Mouse (Mus musculus) midbrain, embryonic 11.5 days (tissue): ENCODE results near the gene Arhgef39. TPM values are rescaled to one million over a fixed set of nuclear protein-coding genes. Genes with fewer than 3 reads are reported as not detected.
A peak's percentile ranks its signal among the peaks of the same experiment; 100 is the strongest.

ENCODE experiments used
- ATAC-seq: fragments of 200-750 bp; cut with Nextera tagmentation; 2 replicates; pipeline ENCODE4 v1.8.0; 2017; ENCODE audit warnings: moderate TSS enrichment, moderate library complexity; ENCODE audit not compliant: low FRiP score
- DNase-seq: peaks from one replicate; pipeline ENCODE4 v3.0.0; 2015; ENCODE audit warnings: low spot score; ENCODE audit errors: missing footprints
- H3K27ac ChIP-seq: fragments of 300-500 bp; sonication (generic); 2 replicates; pipeline ENCODE4 v1.5.1; 2014; ENCODE audit warnings: low read depth, low read length
- H3K27me3 ChIP-seq: fragments of 300-500 bp; sonication (generic); 2 replicates; pipeline ENCODE4 v1.6.1; 2014; ENCODE audit warnings: mild to moderate bottlenecking, low read length, moderate library complexity, mixed read lengths; ENCODE audit not compliant: control insufficient read depth, insufficient read depth
- H3K36me3 ChIP-seq: fragments of 300-500 bp; sonication (generic); 2 replicates; pipeline ENCODE4 v1.6.1; 2014; ENCODE audit warnings: mild to moderate bottlenecking, low read length, moderate library complexity, mixed read lengths; ENCODE audit not compliant: control insufficient read depth, insufficient read depth
- H3K4me1 ChIP-seq: fragments of 300-500 bp; sonication (generic); 2 replicates; pipeline ENCODE4 v1.6.1; 2014; ENCODE audit warnings: low read length; ENCODE audit not compliant: control insufficient read depth, insufficient read depth
- H3K4me2 ChIP-seq: fragments of 300-500 bp; sonication (generic); 2 replicates; pipeline ENCODE4 v1.6.1; 2014; ENCODE audit warnings: mild to moderate bottlenecking, moderate library complexity
- H3K4me3 ChIP-seq: fragments of 300-500 bp; sonication (generic); 2 replicates; pipeline ENCODE4 v1.5.1; 2014; ENCODE audit warnings: low read depth, low read length
- H3K9ac ChIP-seq: fragments of 300-500 bp; sonication (generic); 2 replicates; pipeline ENCODE4 v1.6.1; 2014; ENCODE audit warnings: low read length
- H3K9me3 ChIP-seq: fragments of 300-500 bp; sonication (generic); 2 replicates; pipeline ENCODE4 v1.6.1; 2016; ENCODE audit warnings: low read length; ENCODE audit not compliant: control insufficient read depth
- WGBS: fragments of 180-500 bp; shearing (Covaris S2); extraction: QIAGEN DNeasy Blood & Tissue Kit; methylation state at CpG from one replicate; pipeline ENCODE4 v1.1.7; 2014; 5-methylcytosine and 5-hydroxymethylcytosine counted together
- polyA plus RNA-seq: library from polyadenylated mRNA; unstranded; fragments of >200 nt; fragmentation: Nextera tagmentation; extraction: Ambion mirVana; gene quantifications from 2 replicates; pipeline ENCODE4 v1.2.1, GENCODE M21; 2014

Gene Arhgef39
- polyA plus RNA-seq, 1 experiment from 2014 or later = 40.2 TPM

DNA sequence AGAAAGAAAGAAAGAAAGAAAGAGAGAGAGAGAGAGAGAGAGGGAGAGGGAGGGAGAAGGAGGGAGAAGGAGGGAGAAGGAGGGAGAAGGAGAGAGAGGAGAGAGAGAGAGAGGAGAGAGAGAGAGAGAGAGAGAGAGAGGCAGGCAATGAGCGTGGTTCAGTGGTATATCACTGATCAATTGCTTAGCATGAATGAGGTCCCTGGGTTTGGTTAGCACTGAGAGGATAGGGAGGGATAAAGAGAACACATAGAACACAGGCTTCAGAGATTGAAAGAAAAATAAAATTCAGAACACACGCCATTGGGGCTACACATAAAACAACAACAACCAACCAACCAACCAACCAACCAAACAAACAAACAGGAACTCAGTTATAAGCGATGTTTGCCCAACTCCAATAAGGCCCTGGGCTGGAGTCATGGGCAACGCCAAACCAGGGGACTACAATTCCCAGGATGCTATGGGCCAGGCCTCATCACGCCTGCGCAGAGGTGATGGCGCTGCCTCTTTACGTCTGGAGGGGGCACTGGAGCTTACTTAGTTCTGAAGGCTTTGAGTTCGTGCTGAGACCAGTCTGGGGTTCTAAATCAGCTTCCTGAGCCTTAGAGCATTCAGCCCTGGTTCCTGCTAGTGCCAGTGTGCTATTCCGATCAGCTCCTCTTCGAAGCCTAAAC, 21.5 kb downstream of the Arhgef39 start:
- Histone ChIP-seq H3K27ac (no peak overlapping the region), H3K4me1 (no peaks in the 10 kb centered on the region), H3K9me3 (no peaks in the 10 kb centered on the region), H3K4me3 (peak overlapping the region; percentile 21), H3K27me3 (no peaks in the 10 kb centered on the region), H3K4me2 (peak overlapping the region; percentile 33), H3K36me3 (no peaks in the 10 kb centered on the region), H3K9ac (peak overlapping the region; percentile 9; the same call in 1 of the 2 replicates)
- ATAC-seq (peak; percentile 96), DNase-seq (peak; percentile 96)
- 13% methylated on average over 11 of the region's 11 CpGs for WGBS

DNA sequence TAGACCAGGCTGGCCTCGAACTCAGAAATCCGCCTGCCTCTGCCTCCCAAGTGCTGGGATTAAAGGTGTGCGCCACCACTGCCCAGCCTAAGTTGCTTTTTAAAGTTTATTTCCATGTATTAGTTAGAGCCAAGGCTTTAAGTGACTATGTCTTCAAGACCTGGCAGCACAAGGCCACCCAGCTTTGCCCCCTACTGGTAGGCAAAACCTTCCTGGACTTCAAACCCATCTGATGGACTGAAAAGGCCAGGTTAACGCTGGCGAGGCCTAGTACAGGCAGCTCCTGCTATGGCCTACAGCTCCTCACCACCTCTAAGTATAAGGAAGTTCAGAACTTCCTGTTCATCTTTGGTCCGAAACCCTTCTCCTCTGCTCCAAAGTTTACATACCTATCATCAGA, 22.9 kb downstream of the Arhgef39 start:
- no peak overlapping the region for H3K4me2 ChIP-seq
- H3K9ac ChIP-seq = no peak overlapping the region
- DNase-seq (no peak), ATAC-seq (no peak)
- H3K9me3 ChIP-seq = no peaks in the 10 kb centered on the region
- no peaks in the 10 kb centered on the region for H3K27me3 ChIP-seq
- H3K27ac ChIP-seq = no peak overlapping the region
- H3K4me1 ChIP-seq = no peaks in the 10 kb centered on the region
- no peak overlapping the region for H3K4me3 ChIP-seq
- WGBS = 80% methylated on average over 6 of the region's 6 CpGs
- no peaks in the 10 kb centered on the region for H3K36me3 ChIP-seq

DNA sequence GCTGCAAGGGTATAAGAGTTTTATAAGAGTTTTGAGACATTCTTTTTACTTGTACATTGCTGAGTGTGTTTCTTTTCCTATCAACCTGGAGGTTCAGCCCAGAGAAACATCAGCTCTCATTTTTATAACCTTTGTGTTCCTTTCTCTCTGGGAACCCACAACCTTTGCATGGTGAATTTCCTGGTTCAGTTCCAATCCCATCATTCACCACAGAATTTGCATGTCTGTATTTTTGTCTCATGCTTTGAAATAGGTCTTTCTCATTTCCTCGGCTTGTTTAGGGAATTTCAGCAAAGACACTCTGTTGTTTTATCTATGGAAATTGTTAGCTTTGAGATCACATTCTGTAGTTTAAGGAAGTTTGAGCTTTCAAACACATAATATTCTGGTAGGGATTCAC, 25.9 kb downstream of the Arhgef39 start:
- no peak overlapping the region for H3K4me2 ChIP-seq
- no peaks in the 10 kb centered on the region for H3K27me3 ChIP-seq
- H3K9me3 ChIP-seq = no peaks in the 10 kb centered on the region
- no peak for ATAC-seq
- no peaks in the 10 kb centered on the region for H3K4me1 ChIP-seq
- no peak overlapping the region for H3K4me3 ChIP-seq
- DNase-seq = no peak
- H3K36me3 ChIP-seq = no peaks in the 10 kb centered on the region
- WGBS = 90% methylated on average over 1 of the region's 1 CpGs
- H3K27ac ChIP-seq = no peak overlapping the region
- H3K9ac ChIP-seq = no peak overlapping the region

DNA sequence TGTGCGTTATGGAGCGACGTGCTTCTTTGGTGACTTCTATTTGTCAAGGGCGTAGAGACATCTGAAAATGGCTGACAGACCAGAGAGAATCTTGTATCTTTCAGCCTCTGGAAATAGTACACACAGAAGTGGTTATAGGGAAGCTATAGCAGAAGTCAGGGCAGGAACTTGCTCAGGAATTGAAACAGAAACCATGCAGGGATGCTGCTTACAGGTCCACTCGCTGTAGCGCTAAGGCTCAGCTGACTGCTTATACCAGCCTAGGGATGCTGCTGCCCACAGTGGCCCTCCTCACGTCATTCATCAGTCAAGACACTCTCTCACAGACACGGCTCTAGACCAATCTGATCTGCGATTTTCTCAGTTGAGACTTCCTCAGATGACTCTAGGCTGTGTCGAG, 29.2 kb downstream of the Arhgef39 start:
- Histone ChIP-seq H3K4me3 (no peak overlapping the region), H3K4me1 (no peaks in the 10 kb centered on the region), H3K9ac (no peak overlapping the region), H3K9me3 (no peaks in the 10 kb centered on the region), H3K27ac (no peak overlapping the region), H3K4me2 (no peak overlapping the region), H3K27me3 (no peaks in the 10 kb centered on the region), H3K36me3 (no peaks in the 10 kb centered on the region)
- no peak for ATAC-seq
- no peak for DNase-seq
- whole genome bisulfite sequencing = 93% methylated on average over 10 of the region's 10 CpGs

DNA sequence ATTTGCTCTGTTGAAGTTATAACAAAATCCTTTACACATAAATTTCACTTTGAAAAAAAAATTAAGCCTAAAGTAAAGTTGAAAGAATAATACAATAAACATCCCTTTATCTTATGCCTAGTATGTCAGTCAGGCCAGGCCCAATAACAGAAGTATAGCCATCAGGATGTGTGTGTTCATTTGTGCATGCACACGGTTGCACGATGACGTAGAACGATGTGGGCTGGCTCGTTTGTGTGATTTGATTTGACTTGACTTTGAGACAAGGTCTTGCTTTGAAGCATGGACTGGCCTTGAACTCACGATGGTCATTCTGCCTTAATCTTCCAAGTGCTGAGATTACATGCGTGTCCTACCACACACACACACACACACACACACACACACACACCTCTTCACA, 32.6 kb downstream of the Arhgef39 start:
- H3K4me1 ChIP-seq = no peaks in the 10 kb centered on the region
- ATAC-seq (no peak), DNase-seq (no peak)
- no peaks in the 10 kb centered on the region for H3K9me3 ChIP-seq
- no peaks in the 10 kb centered on the region for H3K27me3 ChIP-seq
- no peak overlapping the region for H3K4me2 ChIP-seq
- no peak overlapping the region for H3K27ac ChIP-seq
- no peaks in the 10 kb centered on the region for H3K36me3 ChIP-seq
- WGBS = 92% methylated on average over 7 of the region's 7 CpGs
- no peak overlapping the region for H3K4me3 ChIP-seq
- H3K9ac ChIP-seq = no peak overlapping the region

- Histone ChIP-seq H3K27me3 (no peaks in the 10 kb centered on the region), H3K4me2 (no peak overlapping the region), H3K4me1 (no peaks in the 10 kb centered on the region), H3K36me3 (no peaks in the 10 kb centered on the region), H3K9ac (no peak overlapping the region), H3K9me3 (no peaks in the 10 kb centered on the region), H3K4me3 (no peak overlapping the region), H3K27ac (no peak overlapping the region)
- WGBS = 86% methylated on average over 6 of the region's 6 CpGs
- ATAC-seq (no peak), DNase-seq (no peak)
Measured at GRCm38 (mm10) chr4:43465935-43466334, 33.6 kb downstream of the Arhgef39 start.

- Histone ChIP-seq H3K9me3 (no peaks in the 10 kb centered on the region), H3K4me3 (no peak overlapping the region), H3K36me3 (no peaks in the 10 kb centered on the region), H3K4me2 (no peak overlapping the region), H3K27me3 (no peaks in the 10 kb centered on the region), H3K27ac (no peak overlapping the region), H3K4me1 (no peaks in the 10 kb centered on the region), H3K9ac (no peak overlapping the region)
- ATAC-seq = no peak
- no peak for DNase-seq
- WGBS = 93% methylated on average over 5 of the region's 5 CpGs
Measured at GRCm38 (mm10) chr4:43463102-43463501, 36.4 kb downstream of the Arhgef39 start.

GRCm38 (mm10) chr4:43457124-43457523, 42.4 kb downstream of the Arhgef39 start:
- H3K4me2 ChIP-seq = no peak overlapping the region
- no peak for ATAC-seq

GRCm38 (mm10) chr4:43456470-43456869, 43.0 kb downstream of the Arhgef39 start:
- peaks cover 15% of the 10 kb centered on the region for H3K27me3 ChIP-seq
- H3K4me2 ChIP-seq = no peak overlapping the region
- H3K27ac ChIP-seq = no peak overlapping the region
- ATAC-seq (no peak), DNase-seq (no peak)
- peaks cover 4% of the 10 kb centered on the region; the same call in 1 of the 2 replicates for H3K4me1 ChIP-seq
- WGBS = 28% methylated on average over 4 of the region's 4 CpGs
- no peaks in the 10 kb centered on the region for H3K9me3 ChIP-seq
- no peak overlapping the region for H3K4me3 ChIP-seq
- H3K9ac ChIP-seq = no peak overlapping the region
- H3K36me3 ChIP-seq = no peaks in the 10 kb centered on the region

More at GRCm38 (mm10) chr4:43457124-43457523, 42.4 kb downstream of the Arhgef39 start:
- WGBS = 25% methylated on average over 8 of the region's 8 CpGs
- no peaks in the 10 kb centered on the region for H3K9me3 ChIP-seq
- peaks cover 15% of the 10 kb centered on the region for H3K27me3 ChIP-seq
- peaks cover 4% of the 10 kb centered on the region; the same call in 1 of the 2 replicates for H3K4me1 ChIP-seq
- DNase-seq = no peak
- no peak overlapping the region for H3K4me3 ChIP-seq
- H3K9ac ChIP-seq = no peak overlapping the region
- H3K36me3 ChIP-seq = no peaks in the 10 kb centered on the region
- no peak overlapping the region for H3K27ac ChIP-seq
